Mouse (Mus musculus) G1E (cell line): Measurements from ENCODE around the gene Leo1.
A peak's percentile ranks its signal among the peaks of the same experiment; 100 is the strongest.

Source experiments
- CTCF ChIP-seq: IDR thresholded peaks from 2 replicates; pipeline ENCODE4 v1.5.1; 2012; ENCODE audit warnings: low read depth, low read length, inconsistent platforms, mixed read lengths
- GATA1 ChIP-seq: IDR thresholded peaks from 2 replicates; pipeline ENCODE4 v1.6.1; 2012; ENCODE audit warnings: borderline replicate concordance, low read length, inconsistent platforms, mixed read lengths
- GATA2 ChIP-seq: IDR thresholded peaks from 2 replicates; pipeline ENCODE4 v1.6.1; 2012; ENCODE audit warnings: low read depth, low read length, inconsistent platforms, borderline replicate concordance
- POLR2AphosphoS5 ChIP-seq: IDR thresholded peaks from 2 replicates; pipeline ENCODE4 v1.6.1; 2012; ENCODE audit warnings: low read depth, low read length, inconsistent platforms; ENCODE audit not compliant: insufficient replicate concordance
- TAL1 ChIP-seq: conservative IDR thresholded peaks from 2 replicates; pipeline ENCODE4 v1.6.1; 2012; ENCODE audit warnings: low read depth, low read length, inconsistent platforms, mixed read lengths

- TF ChIP-seq POLR2AphosphoS5 (no peak), GATA1 (no peak), CTCF (0 out of 2 replicates have a peak, but pooled peaks have one; percentile 6), TAL1 (no peak), GATA2 (no peak)
These were observed 74.3 kb downstream of the Leo1 start for GRCm38 (mm10) chr9:75515464-75516113.
